Mouse (Mus musculus): ENCODE data around the gene Ankrd44.

Ankrd44 gene

GRCm38 (mm10) chr1:54809098-54809490, 117.1 kb downstream of the Ankrd44 start:
- no peak for DNase-seq (ENCODE audit: low spot score)

GRCm38 (mm10) chr1:54808401-54809097, 117.6 kb downstream of the Ankrd44 start:
- DNase-seq (ENCODE audit: low spot score): no peak

GRCm38 (mm10) chr1:54807832-54808231, 118.4 kb downstream of the Ankrd44 start:
- no peak for DNase-seq (ENCODE audit: low spot score)

- no peak for DNase-seq (ENCODE audit: low spot score)
Observed at GRCm38 (mm10) chr1:54806116-54806850, 119.9 kb downstream of the Ankrd44 start.

GRCm38 (mm10) chr1:54804406-54804805, 121.8 kb downstream of the Ankrd44 start:
- no peak for DNase-seq (ENCODE audit: low spot score)

GRCm38 (mm10) chr1:54802703-54803102, 123.5 kb downstream of the Ankrd44 start:
- DNase-seq (ENCODE audit: low spot score): no peak

- DNase-seq (ENCODE audit: low spot score): no peak
Observed at GRCm38 (mm10) chr1:54801256-54801655, 124.9 kb downstream of the Ankrd44 start.

- DNase-seq (ENCODE audit: low spot score): no peak
Observed at GRCm38 (mm10) chr1:54799421-54799820, 126.8 kb downstream of the Ankrd44 start.

GRCm38 (mm10) chr1:54798415-54798814, 127.8 kb downstream of the Ankrd44 start:
- no peak for DNase-seq (ENCODE audit: low spot score)

GRCm38 (mm10) chr1:54794709-54795108, 131.5 kb downstream of the Ankrd44 start:
- DNase-seq (ENCODE audit: low spot score): no peak

- DNase-seq (ENCODE audit: low spot score): no peak
Observed at GRCm38 (mm10) chr1:54791406-54791805, 134.8 kb downstream of the Ankrd44 start.

- no peak for DNase-seq (ENCODE audit: low spot score)
Observed at GRCm38 (mm10) chr1:54789327-54789960, 136.7 kb downstream of the Ankrd44 start.

GRCm38 (mm10) chr1:54788337-54788736, 137.8 kb downstream of the Ankrd44 start:
- DNase-seq (ENCODE audit: low spot score): no peak

- DNase-seq (ENCODE audit: low spot score): no peak
Observed at GRCm38 (mm10) chr1:54778151-54778550, 148.0 kb downstream of the Ankrd44 start.

- DNase-seq (ENCODE audit: low spot score): no peak
Observed at GRCm38 (mm10) chr1:54777104-54777503, 149.1 kb downstream of the Ankrd44 start.

GRCm38 (mm10) chr1:54776116-54776515, 150.1 kb downstream of the Ankrd44 start:
- DNase-seq (ENCODE audit: low spot score): no peak

- no peak for DNase-seq (ENCODE audit: low spot score)
Observed at GRCm38 (mm10) chr1:54772843-54773242, 153.3 kb downstream of the Ankrd44 start.

GRCm38 (mm10) chr1:54771471-54771870, 154.7 kb downstream of the Ankrd44 start:
- DNase-seq (ENCODE audit: low spot score): no peak

GRCm38 (mm10) chr1:54767221-54767620, 159.0 kb downstream of the Ankrd44 start:
- no peak for DNase-seq (ENCODE audit: low spot score)

- no peak for DNase-seq (ENCODE audit: low spot score)
Observed at GRCm38 (mm10) chr1:54765632-54766238, 160.5 kb downstream of the Ankrd44 start.

- no peak for DNase-seq (ENCODE audit: low spot score)
Observed at GRCm38 (mm10) chr1:54762216-54762807, 163.9 kb downstream of the Ankrd44 start.

- DNase-seq (ENCODE audit: low spot score): no peak
Observed at GRCm38 (mm10) chr1:54759841-54760240, 166.3 kb downstream of the Ankrd44 start.
